Mouse (Mus musculus): Measurements from ENCODE around the gene Ap3b1.
A peak's percentile ranks its signal among the peaks of the same experiment; 100 is the strongest.

Ap3b1 gene

GRCm38 (mm10) chr13:94539851-94540646, 181.3 kb downstream of the Ap3b1 start:
- no peak for DNase-seq (ENCODE audit: low read depth)

- DNase-seq (ENCODE audit: low read depth) = no peak
Measured at GRCm38 (mm10) chr13:94542061-94542460, 183.3 kb downstream of the Ap3b1 start.

DNA sequence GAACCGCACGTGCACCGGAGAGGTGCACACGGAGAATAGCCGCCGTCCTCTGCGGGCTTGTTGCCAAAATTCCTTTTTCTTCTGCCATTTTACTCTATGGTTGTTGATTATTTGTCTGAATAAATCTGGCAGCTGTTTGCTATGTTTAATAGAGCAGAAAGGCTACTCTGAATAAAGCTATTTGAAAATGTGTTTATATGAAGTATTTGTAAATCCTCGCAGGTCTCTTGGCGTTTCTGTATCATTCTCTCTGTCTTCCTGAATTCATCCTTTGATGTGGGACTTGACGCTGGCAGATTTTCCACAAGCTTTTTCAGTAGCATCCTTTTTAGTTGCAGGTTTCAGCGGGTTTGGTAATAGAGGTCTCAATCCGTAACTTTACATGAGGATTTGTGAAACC, 185.5 kb downstream of the Ap3b1 start:
- DNase-seq (ENCODE audit: low read depth) = no peak

DNA sequence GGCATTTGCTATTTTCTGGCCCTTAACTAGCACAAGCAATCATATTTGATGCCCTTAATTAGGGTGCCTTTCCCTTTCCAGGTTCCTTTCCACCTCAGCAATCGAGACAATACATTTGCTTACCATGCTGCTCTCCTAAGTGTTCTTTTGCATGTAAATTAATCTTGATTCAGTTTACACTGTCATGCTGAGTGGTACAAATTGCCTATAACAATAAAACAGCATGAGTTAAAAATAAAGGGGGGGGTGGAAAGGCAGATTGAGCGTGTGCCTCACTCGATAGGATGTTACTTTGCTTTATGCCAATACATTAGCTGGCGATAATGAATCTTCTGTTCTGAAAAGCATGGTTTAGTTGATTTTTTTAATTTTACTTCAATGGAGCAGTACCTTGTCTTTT, 187.0 kb downstream of the Ap3b1 start:
- no peak for DNase-seq (ENCODE audit: low read depth)

GRCm38 (mm10) chr13:94546246-94546645, 187.5 kb downstream of the Ap3b1 start:
- no peak for DNase-seq (ENCODE audit: low read depth)

DNA sequence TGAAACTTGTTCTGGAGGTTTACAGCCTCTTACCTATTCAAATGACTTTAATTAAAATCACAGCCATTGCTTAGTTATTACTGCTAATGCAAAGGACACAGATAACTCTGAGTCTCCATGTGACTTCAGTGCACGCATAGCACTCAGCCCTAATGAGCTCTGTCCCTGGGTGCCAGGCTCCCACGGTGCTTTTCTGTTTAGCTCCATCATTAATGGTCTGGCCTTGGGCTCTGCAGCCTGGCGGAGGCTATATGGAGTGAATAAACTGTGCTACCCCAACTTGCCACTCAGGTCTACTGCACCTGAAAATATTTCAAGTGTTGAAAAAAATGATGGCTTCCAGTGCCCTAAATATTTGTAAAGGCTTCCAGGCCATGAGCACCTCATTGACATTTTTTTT, 190.8 kb downstream of the Ap3b1 start:
- no peak for DNase-seq (ENCODE audit: low read depth)

DNA sequence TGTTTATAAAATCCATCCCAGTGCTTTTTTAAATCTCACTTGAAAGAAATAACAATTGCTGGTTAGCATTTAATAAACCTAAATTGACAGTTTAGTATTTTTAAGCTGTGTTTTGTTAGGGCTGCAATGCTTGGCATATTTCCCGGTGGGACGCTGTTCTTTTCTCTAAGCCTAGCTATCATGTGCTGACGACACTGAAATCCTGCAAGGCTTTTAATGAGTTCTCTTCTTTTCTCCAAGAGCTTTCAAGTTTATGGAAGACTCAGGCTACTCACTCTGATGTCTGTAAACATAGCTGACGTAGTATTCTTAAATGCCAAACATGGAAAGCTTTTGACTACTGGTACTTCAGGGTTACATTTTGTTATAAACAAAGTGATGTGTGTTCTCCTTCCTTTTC, 191.3 kb downstream of the Ap3b1 start:
- no peak for DNase-seq (ENCODE audit: low read depth)

- DNase-seq (ENCODE audit: low read depth) = peak; percentile 71
Measured at GRCm38 (mm10) chr13:94560011-94560410, 201.3 kb downstream of the Ap3b1 start.

GRCm38 (mm10) chr13:94560878-94561277, 202.1 kb downstream of the Ap3b1 start:
- DNase-seq (ENCODE audit: low read depth) = no peak

- DNase-seq (ENCODE audit: low read depth) = no peak
Measured at GRCm38 (mm10) chr13:94562652-94563339, 204.0 kb downstream of the Ap3b1 start.

DNA sequence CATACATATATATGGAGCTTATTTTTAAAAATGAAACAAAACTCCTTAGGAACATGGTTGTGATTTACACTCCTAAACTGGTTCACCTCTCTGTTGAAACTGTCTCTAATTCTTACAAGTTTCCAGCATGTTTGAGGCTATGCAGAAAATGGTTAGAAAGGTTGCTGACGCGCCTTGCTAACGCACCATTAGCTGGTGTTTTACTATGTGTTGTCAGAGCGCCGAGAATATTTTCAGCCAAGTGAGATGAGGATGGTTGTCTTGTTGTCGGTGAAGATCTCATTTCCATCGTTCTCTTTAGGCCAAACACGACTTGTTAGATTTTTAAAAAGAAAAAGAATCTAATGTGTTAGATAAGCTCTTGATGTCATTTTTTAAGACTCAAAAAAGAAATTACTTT, 205.1 kb downstream of the Ap3b1 start:
- no peak for DNase-seq (ENCODE audit: low read depth)

GRCm38 (mm10) chr13:94564351-94564994, 205.7 kb downstream of the Ap3b1 start:
- no peak for DNase-seq (ENCODE audit: low read depth)

DNA sequence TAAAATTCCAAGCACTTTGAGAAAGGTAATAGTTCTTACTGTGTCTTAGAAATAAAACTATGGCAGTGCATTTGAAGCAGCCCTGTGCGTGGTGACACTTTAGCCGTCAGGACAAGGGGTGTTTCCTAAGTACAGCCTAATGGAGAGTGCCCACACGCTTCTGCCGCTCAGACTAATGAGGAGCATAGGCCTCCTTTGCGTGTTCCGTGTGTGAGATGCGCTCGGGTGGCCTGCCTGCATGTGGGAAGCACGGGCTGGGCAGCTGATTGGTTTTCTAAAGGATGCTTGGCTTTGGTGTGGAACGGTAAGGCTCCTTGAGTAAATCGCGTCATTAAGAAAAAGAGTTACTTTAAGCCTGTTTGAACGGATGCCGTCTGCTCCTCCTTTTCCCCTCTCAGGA, 206.4 kb downstream of the Ap3b1 start:
- no peak for DNase-seq (ENCODE audit: low read depth)

DNA sequence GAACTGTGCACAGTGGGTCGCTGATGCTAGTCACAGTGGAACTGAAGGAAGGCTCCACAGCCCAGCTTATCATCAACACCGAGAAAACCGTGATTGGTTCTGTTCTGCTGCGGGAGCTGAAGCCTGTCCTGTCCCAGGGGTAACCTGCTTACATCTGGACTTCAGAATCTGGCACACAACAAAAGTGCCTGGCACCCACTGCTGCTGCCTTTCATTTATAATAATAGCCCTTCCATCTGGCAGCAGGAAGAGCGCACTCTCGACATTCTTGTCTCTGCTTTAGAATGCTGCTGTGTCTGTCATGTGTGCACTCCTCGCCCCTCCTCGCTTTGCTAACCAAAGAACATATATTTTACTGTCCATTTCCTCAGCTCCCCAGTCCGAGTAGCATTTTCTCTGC, 206.9 kb downstream of the Ap3b1 start:
- DNase-seq (ENCODE audit: low read depth) = no peak

DNA sequence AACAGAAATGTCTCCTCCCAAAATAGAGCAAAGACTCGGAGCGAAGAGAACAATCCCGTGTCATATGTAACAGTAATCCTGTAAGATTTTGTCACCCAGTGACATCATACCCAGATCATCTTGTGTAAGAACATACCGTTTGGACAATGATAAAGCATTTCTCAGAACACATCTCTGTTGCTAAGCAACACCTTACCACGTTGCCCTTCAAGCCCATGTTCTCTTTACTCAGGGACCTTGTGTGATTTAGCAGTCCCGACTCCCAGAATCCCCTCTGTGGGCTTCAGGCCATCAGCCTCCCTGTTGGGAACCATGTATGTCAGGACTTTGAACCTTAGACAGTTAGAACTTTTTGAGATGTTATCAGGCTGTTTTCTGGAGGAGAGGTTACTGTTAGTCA, 209.0 kb downstream of the Ap3b1 start:
- peak; percentile 69 for DNase-seq (ENCODE audit: low read depth)

- no peak for DNase-seq (ENCODE audit: low read depth)
Measured at GRCm38 (mm10) chr13:94571001-94571400, 212.2 kb downstream of the Ap3b1 start.

GRCm38 (mm10) chr13:94573356-94573755, 214.6 kb downstream of the Ap3b1 start:
- DNase-seq (ENCODE audit: low read depth) = no peak

DNA sequence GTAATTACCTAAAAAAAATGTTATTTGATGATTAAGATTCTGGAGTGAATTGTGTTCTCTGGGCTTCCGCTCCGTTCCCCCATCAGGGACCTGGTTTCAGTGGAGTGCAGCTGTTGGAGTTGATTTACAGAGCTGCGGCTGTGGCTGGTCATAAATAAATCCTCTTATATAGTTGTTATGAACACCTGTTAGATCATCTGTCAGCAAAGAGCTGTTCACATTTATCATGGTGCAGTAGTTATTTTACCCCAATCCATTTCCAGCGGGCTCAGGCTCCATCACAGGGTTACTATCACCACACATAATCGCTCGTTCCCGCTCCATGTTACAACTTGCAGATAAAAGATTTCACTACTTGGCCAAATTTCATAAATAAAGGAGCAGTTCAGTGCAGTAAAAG, 215.1 kb downstream of the Ap3b1 start:
- DNase-seq (ENCODE audit: low read depth) = no peak

DNA sequence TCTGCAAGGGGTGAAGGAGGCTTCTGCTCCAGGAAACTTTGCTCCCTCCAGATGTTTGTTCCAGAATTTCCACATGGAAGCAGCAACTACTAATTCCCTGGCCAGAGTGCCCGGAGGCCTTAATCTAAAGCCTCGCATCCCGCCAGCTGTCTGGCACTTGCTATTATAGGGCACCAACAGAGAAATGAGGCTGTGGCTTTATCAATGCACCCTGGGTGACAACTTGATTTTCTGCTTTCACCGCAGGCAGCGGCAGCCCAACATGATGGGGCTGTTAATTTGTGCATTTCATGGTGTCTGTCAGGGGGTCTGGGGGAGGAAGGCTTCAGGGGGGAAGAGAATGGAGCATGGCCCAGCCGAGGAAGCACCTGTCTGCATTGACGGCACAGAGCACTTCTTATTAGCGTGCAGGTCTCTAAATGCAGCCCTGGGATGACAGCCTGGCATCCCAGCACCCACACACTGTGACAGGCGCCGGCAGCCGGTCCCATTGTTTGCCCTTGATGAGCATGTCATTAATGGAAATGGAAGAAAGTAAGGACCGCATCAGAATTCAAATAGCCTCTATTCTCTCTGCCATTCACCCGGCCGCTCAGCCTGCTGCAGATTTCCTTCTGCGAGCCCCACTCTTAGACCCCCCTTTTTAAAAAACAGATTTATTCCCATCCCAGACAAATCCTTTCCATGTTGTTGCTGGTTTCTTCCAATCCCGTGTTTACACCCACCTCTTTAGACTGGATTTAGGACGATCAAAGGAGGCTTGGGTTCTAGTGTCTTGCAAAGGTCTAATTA, 217.0 kb downstream of the Ap3b1 start:
- DNase-seq (ENCODE audit: low read depth) = no peak

DNA sequence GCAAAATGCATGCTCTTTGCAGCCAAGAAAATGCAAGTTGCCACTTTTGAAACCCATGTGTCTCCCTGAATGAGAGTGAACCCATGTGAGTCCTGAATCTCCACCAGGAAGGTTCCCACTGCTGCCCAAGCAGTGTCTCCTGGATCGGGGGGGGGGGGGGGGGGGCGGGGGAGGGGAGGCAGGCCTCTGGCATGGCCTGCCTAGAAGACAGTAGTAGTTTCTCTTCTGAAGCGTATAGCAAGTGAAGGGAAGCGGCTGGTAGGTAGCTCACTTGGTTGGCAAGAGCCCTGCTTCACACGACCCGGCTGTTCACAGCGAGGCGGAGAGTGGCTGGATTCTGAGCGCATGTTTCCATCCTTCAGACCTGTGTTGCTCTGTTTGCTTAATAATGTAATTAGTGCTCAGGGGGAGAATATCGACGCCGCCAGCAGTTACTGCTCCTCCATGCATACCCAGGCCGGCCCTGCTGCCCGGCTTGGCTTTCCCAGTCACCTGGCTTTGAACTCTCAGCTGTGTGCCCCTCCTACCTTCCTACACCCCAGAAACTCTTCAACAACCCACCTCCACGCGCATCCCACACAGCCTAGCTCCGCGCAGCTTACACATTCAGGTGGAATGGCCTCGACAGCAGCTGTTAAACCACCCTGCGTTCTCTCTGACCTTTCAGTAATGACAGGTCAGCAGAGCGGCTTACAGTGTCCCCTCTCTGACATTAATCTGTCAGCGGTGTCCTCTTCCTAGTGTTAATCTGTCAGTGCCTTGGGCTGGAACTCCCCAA, 217.8 kb downstream of the Ap3b1 start:
- no peak for DNase-seq (ENCODE audit: low read depth)

GRCm38 (mm10) chr13:94577177-94577540, 218.4 kb downstream of the Ap3b1 start:
- DNase-seq (ENCODE audit: low read depth) = no peak

DNA sequence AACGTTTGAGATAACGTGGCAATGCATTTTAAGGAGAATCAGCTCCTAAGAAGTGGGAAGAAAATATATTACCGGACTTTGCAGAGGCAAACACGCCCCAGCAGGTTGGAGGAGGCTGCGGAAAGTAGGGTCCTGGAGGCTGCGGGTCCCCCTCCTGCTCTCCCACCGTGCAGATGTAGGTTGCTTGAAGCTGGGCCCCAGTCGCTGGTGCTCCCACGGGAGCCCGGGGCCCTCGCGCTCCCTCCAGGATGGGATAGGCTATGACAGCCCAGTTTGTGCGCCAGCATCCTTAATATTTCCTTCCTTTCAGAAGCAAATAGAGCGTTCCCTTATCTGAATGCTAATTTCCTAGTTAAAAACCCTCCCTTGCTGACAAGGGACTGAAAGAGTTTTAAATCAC, 236.5 kb downstream of the Ap3b1 start:
- DNase-seq (ENCODE audit: low read depth) = no peak

All from 416B (cell line).